Mouse (Mus musculus) left cerebral cortex, postnatal 14 days (tissue): ENCODE results near the gene Ppp1r12b. TPM values are rescaled to one million over a fixed set of nuclear protein-coding genes. Genes with fewer than 3 reads are reported as not detected.
A peak's percentile ranks its signal among the peaks of the same experiment; 100 is the strongest.

Experiments used
- DNase-seq, 2 experiments: peaks; one replicate each; pipeline ENCODE4 v3.0.0; 2021 to 2022; ENCODE audit warnings: low spot score in 2 of 2, mixed read lengths in 1 of 2
- intact Hi-C: fragments of 180-260 bp; cut with DNase I; formaldehyde crosslinking; loops from one replicate; pipeline ENCODE4 v1.15.1; 2025
- long read RNA-seq, 2 experiments: library from polyadenylated mRNA; stranded (forward); transcript quantifications; one replicate each; pipeline ENCODE4 v2.0.0; 2021
- total RNA-seq, 2 experiments: library from RNA; stranded (reverse); gene quantifications; 2 replicates each; pipeline ENCODE4 v1.2.3; 2021

Ppp1r12b gene
- total RNA-seq: 10 to 100 TPM; 77.8 to 81.7 TPM
- long read RNA-seq, experiment 1, partial matches to known transcripts: 2 of 30 reads
- long read RNA-seq, experiment 1, other reads (novel, unspliced or antisense): 28 of 30 reads
- long read RNA-seq, experiment 2, partial matches to known transcripts: 2 of 15 reads
- long read RNA-seq, experiment 2, other reads (novel, unspliced or antisense): 13 of 15 reads

DNA sequence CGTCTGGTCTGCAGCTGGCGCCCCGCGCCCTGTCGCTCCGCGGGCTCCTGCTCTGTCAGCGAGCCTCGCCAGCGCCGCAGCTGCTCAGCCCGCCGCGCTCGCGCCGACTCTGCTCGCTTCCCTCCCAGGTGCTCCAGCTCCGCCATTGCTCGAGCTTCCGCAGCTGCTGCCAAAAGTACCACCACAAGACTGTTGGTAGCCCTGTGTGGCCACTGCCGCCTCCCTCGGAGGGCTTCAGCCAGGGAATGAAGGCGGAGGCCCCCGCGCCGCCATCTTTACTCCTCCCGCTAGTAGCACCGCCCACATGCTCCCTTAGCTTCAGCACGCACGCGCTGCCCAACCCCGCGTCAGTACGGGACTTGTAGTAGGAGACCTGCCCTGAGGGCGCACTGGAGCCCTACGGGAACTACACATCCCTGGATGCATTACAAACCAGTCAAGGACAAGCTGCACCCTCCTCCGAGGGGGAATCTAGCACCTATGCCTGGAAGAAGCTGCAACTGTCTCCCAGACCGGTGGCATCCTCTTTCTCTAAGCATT lies at the start of gene Ppp1r12b:
Gene Ppp1r12b, minus strand, starts transcription at position 306 of the 540 bp plus-strand sequence.
- DNase-seq: peak; percentile 98 to 99
- intact Hi-C loops: loop anchor here (10.0 kb wide), 1 partner anchor 91 kb away; no protein-coding TSS in a partner anchor

DNA sequence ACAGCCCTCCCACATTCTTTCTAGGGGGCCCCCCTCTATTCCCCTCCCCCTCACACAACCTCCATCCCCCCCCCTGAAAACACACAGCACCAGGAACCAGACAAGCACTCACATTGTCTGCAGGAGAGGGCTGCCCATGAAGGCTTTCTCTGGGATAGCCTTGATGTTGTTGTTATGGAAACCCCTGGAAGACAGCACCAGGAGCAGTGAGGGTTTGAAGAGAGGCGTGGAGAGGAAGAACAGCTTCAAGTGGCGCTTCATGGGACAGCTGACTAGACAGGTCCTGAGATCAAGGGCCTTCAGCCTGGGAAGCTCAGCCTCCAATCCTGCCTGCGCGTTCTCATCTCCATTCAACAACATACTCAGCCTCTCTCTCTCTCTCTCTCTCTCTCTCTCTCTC lies 47.6 kb upstream of the Ppp1r12b start:
- DNase-seq: no peak
- intact Hi-C loops: no loop called here

DNA sequence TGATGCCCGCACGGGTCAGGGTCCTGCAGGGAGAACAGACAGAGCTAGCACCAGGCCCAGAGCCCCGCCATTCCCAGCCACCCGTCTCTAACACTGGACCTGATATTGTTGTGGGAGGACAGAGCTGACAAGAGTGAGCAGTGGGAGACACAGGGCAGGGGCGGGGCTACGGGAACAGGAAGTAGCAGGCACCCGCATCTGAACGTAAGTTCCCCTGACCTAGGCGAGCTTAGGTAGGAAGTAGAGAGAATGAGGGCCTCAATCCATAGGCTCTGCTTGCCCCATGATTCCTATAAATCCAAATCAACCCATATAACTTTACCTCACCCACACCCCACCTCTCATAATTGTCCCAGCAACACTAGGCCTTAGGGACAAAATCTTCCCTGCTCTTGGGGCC lies 44.8 kb upstream of the Ppp1r12b start:
- no peak for DNase-seq
- intact Hi-C loops: no loop called here

DNA sequence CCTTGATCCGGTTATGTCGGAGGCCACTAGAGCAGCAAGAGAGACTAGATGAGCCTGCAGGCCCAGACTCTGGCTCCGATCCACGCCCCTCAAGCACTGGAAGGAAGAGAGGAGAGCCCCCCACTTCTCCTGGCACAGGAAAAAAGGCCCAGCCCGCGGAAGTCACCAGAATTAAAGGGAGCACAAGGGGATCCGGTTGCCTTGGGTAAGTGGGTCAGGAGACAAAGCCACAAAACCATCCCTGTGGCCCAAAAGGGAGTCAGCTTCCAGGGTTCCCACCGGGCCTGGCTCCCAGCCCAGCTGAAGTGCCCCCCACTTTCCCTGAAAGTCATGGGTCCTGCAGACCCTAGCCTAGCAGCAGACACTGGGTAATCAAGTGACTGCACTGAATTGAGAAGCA lies 42.5 kb upstream of the Ppp1r12b start:
- DNase-seq: peak in 1 of 2 experiments; percentile 26
- intact Hi-C loops: no loop called here

DNA sequence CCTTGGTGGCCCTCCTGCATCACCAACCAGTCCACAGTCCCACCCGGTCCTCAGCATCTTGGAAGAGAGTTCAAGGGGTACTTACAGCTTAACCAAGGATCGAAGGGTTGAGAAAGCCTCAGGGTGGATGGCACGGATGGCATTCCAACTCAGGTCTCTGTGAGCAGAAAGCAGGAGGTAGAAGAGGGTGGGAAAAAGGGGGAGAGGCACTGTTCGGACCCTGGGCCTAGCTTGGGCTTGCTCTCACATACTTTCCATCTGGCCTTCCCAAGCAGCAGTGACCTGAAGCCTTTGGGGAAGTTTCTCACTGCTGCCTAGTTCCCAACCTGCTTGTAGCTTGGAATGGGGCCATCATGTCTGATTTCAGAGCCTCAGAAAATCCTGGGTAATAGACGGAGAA lies 41.8 kb upstream of the Ppp1r12b start:
- intact Hi-C loops: no loop called here
- no peak for DNase-seq

DNA sequence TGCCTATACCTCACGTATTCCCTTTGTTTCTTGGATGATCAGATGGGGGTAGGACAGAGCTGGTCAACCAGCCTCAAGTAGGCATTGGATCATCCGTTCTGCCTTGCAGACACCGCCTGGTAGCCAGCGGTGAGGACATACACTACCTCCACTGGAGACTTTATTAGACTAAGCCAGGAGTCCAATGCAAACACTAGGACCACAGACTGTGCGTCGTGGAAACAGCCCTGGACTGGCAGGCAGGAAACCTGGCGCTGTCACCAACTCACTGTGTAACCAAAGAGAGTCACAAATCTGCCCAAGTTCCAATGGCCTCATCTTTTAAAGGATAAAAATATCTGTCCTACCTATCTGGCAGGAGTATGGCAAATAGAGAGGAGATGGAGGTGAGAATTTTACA lies 40.7 kb upstream of the Ppp1r12b start:
- intact Hi-C loops: no loop called here

DNA sequence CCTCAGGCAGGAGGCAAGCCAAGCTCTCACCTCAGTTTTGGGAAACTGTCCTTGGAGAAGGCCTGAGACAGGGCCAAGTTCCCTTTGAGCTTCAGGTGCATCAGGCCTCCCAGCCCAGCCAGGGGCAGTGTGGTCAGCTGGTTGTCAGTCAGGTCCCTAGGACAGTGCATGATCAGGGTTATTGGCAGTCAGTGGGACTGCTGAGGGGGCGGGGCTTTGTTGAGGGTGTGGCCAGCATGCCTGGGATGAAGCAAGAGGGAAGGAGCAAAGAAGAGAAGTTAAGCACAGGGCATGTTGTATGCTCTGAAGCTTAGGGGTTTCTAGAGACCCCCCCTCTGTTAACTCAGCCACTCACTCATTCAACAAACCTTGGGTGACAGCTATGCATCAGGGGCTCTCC lies 40.2 kb upstream of the Ppp1r12b start:
- no peak for DNase-seq
- intact Hi-C loops: no loop called here

More for the DNA sequence above, 40.7 kb upstream of the Ppp1r12b start:
- DNase-seq: no peak

DNA sequence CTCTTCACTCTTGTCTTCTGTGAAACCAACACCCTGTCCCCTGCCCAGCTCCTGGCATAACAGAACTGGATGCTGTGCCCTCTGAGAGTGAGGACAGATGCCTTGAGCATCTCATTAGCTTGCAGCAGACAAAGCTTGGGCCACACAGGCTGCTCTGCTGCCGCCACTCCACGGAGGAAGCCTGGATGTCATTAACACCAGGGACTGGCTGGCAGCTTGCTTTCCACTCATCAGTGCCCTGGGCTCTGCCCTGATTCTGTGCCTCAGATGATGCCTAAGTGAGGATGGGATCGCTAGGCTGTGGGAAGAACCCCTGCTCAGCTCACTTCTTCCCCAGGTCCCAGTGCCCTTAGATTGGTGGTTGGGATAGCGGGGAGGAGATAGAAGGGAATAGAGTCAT lies 39.7 kb upstream of the Ppp1r12b start:
- no peak for DNase-seq
- intact Hi-C loops: no loop called here

DNA sequence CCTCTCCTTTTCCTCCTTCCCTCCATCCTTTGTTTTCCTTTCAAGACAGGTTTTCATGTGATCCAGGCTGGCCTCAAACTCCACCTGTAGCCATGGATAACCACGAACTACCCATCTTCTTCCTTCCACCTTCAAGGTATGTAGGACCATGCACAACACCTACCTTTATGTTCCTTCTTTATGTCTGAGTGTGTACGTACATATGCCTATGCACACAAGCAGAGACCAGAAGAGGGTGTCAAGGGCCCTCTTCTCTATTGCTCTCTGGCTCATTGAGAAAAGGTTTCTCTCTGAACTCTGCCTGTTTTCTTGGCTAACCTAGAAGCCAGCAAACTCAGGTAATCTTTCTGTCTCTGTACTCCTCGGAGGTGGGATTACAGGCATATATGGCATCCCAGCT lies 39.0 kb upstream of the Ppp1r12b start:
- no peak for DNase-seq
- intact Hi-C loops: no loop called here

DNA sequence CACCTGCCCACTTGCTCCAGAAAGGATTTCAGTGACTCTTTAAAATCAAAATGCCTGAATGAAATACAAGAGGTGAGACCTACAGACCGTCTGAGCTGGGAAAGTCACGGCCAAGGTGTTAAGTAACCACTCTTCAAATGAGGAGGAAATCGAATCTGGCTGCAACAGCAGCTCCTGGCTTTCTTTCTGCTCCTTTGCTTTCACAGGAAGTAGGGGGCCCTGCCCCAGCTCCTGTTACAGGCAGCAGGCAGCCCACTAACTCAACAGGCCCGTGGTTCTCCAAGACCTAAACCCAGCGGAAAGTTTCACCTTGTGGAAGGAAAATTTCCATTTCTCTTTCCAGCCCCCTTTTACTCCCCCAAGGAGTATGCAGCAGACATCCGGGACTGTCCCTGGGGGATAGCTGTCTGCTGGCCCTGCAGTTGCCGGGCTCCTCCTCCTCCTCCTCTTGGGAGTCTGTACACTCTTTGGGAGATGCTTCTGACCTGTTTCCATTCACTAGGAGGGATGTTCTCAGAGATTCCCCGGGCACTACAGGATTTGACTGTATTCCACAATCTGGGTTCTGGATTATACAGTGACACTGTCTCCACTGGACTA lies 36.4 kb upstream of the Ppp1r12b start:
- intact Hi-C loops: no loop called here
- DNase-seq: no peak

DNA sequence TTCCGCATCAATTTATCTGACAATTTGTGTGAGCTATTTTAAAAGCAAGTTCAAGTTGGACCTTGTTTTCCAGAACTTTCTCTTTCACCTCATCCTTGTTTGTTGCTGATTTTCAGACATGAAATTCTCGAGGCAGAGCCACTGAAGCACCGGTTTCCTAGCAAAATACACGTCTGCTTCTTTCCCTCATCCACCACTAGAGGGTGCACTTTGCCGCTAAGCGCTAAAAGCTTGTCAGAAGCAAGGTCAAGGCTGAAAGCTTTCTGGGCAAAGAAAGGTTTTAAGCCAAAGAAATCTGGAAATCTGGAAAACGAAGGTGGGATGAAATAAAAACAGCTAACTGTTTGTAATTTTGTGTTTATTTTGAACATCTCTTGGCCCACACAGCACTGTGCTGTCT lies 33.6 kb upstream of the Ppp1r12b start:
- intact Hi-C loops: loop anchor here (2.0 to 10.0 kb wide), 2 partner anchors 117 to 375 kb away; no protein-coding TSS in a partner anchor
- peak; percentile 85 to 90 for DNase-seq

DNA sequence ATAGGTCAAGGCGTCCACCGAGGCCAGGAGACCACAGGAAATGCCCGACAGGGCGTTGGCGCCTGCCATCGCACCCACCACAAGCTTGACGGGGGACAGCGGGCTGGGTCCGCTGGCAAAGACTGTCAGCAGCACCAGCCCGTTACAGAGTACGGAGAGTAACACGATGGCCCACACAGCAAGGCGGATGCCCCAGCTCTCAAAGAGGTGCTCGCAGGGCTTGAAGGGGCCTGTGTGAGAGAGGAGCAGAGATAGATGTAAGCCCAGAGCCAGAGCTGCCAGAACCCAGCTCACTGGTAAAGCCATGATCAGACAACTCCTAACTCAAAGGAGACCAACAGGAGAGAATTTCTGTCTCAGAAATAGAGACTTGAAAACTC lies 32.2 kb upstream of the Ppp1r12b start:
- intact Hi-C loops: loop anchor here (2.0 to 10.0 kb wide), 2 partner anchors 119 to 377 kb away; no protein-coding TSS in a partner anchor
- DNase-seq: no peak

DNA sequence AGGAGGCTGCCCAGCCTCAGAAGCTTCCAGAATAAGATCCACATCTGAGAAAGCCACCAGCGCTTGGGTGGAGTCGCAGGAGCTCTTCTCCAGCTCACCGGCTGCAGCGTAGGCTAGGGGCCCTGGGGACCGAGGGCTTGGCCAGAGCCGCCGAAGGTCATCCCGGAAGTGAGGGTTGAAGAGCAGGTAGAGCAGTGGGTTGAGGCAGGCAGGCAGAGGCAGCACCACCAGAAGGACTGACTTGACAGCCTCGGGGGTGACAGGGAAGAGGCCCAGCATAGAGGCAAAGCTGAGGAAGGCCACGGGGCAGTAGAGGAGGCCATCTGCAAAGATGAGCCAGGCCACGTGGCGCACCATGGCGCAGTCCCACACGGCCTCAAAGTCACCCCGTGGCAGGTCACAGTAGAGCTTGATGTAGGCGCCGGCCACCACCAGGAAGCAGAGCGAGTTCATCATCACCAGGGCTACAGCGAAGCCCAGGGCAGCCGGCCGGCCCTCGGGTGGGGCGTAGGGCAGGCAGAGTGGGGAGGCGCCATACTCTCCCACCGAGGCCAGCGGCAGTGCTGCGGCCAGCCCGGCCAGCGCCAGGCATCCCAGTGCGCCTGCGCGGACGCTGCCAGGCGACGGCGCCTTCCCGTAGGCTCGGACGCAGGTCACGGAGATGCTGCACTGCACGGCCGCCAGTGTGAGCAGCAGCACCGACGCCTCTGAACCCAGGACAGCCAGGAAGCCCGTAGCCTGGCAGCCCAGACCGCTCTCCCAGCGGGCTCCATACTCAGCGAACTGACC lies 31.6 kb upstream of the Ppp1r12b start:
- DNase-seq: peak; percentile 30 to 64
- intact Hi-C loops: loop anchor here (10.0 kb wide), 1 partner anchor 377 kb away; no protein-coding TSS in a partner anchor

DNA sequence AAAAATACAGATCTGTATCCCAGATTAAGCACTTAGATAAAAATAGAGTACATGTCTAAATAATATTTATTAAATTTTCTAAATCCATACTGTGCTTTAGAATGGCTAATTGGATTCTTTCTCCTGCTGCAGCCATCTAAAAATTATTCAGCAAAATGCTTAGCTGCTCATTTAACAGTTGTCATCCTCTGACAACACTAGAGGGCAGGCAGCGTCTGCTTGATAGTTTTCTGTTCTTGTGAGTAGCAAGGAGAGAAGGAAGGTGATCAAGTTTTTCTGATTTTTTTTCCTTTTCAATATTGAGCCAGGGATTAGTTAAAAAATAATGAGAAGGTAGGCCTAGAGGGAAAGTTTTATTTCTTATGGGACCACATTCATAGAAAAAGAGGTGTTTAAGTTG lies 17.2 kb upstream of the Ppp1r12b start:
- DNase-seq: peak; percentile 41 to 53
- intact Hi-C loops: loop anchor here (5.0 kb wide), 1 partner anchor 134 kb away; the partner anchor contains the start of gene Lgr6

DNA sequence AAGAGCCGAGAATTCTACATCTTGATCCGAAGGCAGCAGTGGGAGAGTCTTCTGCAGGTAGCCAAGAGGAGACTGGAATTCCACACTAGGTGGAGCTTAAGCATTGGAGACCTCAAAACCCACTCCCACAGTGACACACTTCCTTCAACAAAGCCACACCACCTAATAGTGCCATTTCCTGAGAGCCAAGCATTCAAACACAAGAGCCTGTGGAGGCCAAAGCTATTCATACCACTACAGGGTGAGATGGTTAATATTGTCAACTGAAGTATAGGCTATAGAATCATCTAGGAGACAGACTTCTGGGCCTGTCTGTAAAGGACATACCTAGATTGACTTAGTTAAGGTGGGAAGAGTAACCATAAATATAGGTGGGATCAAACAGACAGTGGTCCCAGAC lies 9.7 kb upstream of the Ppp1r12b start:
- DNase-seq: no peak
- intact Hi-C loops: no loop called here

DNA sequence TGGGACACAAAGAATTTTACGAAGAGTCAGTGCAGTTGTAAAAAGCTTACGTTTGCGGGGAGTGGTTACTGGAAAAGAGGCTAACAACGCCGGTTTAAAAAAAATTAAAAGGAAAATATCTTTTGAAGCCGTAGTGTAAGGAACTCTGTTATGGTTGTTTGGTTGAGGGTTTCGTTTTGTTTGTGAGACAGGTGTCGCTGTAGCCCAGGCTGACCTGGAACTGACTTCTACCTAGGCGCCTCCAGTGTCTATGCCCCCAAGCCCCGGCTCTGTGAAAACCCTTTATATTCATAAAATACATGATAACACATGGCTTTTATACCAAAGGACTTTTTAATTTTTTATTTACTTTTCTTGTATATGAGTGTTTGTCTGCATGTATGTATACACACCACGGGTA lies 7.1 kb upstream of the Ppp1r12b start:
- intact Hi-C loops: no loop called here
- DNase-seq: no peak

DNA sequence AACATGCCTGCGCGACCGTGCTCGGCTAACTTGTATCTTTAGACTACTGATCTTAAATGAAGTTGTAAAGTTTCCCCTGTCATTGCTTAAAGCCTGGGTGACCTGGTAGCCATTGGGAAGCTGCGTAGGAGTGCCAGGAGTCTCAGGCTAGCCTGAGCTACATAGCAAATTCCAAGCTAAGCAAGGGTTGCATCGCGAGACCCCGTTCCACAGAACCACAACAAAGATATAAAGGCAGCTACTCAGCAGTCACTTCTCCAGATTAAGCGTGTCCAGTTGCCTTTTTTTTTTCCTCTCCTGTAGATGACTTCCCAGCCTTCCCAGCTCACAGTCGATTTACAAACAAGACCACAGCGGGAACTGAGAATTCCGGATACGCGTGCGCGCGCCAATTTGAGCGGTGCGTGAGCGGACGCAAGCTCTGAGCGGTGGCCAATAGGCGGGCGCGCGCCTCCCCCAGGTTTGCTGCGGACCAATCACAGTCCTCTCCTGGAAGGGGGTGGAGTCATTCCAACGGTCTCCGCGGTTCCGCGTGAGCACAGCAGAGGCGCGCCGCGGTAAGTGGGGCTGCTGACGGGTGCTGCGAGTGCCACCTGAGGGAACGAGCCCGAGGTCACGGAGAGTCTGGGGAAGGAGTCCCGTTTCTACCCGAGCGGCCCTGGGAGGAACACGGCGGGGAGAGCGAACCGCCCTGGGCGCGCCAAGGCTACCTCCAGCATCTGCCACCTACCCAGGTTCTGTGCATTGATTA lies 6.5 kb upstream of the Ppp1r12b start, which contains the start of gene Ube2t:
Gene Ube2t, plus strand, starts transcription at position 513 of the 751 bp plus-strand sequence.
- peak; percentile 96 for DNase-seq
- intact Hi-C loops: no loop called here

DNA sequence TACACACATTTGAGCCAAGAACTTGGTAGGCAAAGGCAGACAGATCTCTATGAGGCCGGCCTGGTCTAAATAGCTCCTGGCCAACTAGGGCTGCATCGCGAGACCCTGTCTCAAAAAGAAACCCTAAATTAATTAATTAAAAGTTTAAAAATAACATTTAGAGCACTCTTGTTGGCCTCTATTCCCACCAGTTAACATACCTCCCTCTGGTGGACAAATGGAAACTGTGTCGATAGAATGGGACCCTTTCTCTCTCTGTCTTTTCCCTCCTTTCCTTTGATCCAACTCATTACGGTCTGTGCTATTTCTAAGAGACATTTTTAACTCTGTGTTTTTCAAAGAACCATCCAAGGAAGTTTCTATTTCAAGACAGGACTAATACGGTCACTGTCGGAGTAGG lies 4.9 kb upstream of the Ppp1r12b start:
- intact Hi-C loops: no loop called here
- DNase-seq: no peak

DNA sequence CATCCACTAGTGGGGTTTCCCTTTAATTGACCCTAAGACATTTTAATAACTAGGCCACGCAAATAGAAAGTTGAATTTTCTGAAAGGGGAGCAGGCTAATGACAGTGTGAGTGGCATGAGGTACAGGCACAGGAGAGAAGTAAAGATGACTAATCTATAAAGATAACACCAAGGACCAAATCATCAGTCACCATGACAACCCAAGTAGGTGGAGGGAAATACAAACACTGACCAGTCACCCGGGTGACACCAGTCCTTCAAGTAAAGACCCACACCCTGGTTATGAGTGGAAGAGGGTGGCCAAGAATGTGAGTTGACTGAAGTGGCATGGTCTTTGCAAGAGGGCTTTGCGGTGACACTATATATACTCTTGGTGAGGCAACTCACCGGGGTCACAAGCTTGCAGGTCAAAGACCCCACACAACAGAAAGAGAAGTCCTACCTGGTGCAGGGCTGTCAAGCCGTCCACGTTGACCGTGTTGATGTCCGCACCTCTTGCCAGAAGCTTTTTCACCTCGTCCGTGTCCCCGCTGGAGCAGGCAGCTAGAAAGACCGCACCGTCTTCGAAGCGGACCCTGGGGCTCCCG lies 599 bp downstream of the Ppp1r12b start:
- intact Hi-C loops: loop anchor here (10.0 kb wide), 1 partner anchor 90 kb away; no protein-coding TSS in a partner anchor

More for the DNA sequence above, 599 bp downstream of the Ppp1r12b start:
- DNase-seq: no peak
